Mouse (Mus musculus): ENCODE measurements around the gene Crybg3.

GRCm38 (mm10) chr16:59534349-59534748 lies 66.4 kb downstream of the Crybg3 start:
- TF ChIP-seq CTCF (IDR thresholded peaks at IDR 0.05; ENCODE audit: low read depth) = no peak
- no peak for TF ChIP-seq EP300 (optimal IDR thresholded peaks at IDR 0.05)
